Mouse (Mus musculus) kidney, adult 2 months (tissue): ENCODE data around the gene H2afz.

ENCODE experiments used
- CTCF ChIP-seq: fragments of 200-500 bp; conservative IDR thresholded peaks from 2 replicates; pipeline ENCODE4 v1.5.1; 2011; ENCODE audit warnings: low read depth, mild to moderate bottlenecking, control low read depth, low read length, moderate library complexity, mixed read lengths; ENCODE audit not compliant: insufficient read depth, insufficient read length
- POLR2A ChIP-seq: fragments of 200-500 bp; IDR thresholded peaks from one replicate; pipeline ENCODE4 v1.6.1; 2011; ENCODE audit warnings: low read depth, low read length, control low read depth

- TF ChIP-seq CTCF (no peak), POLR2A (no peak)
Observed at GRCm38 (mm10) chr3:137860394-137861170, 3.7 kb upstream of the H2afz start.
